Mouse (Mus musculus): ENCODE measurements around the gene Ncs1. TPM values are rescaled to one million over a fixed set of nuclear protein-coding genes. Genes with fewer than 3 reads are reported as not detected.

Ncs1 gene
- total and polyA plus RNA-seq, 3 experiments, result 0.04 TPM; not detected in 2

GRCm38 (mm10) chr2:31255952-31256938, 10.6 kb downstream of the Ncs1 start:
- Histone ChIP-seq H3K9me3 (replicated peaks; ENCODE audit: low read length) (peaks cover 5% of the 10 kb centered on the region), H3K79me2 (replicated peaks; ENCODE audit: control insufficient read depth, extremely low read depth, insufficient read depth, poor library complexity, severe bottlenecking) (no peaks in the 10 kb centered on the region), H3K4me1 (ENCODE audit: control insufficient read depth in 1 of 2, insufficient read depth in 2 of 2) (peaks cover 12 to 26% of the 10 kb centered on the region in 2 experiments), H3K36me3 (replicated peaks in 1 of 2; ENCODE audit: control insufficient read depth in 1 of 2, insufficient read depth in 1 of 2, low read length in 1 of 2) (no peaks in the 10 kb centered on the region), H3K9ac (ENCODE audit: insufficient read depth, low read depth) (no peak overlapping the region), H3K4me2 (ENCODE audit: insufficient read depth, low read depth, poor library complexity, severe bottlenecking) (no peak overlapping the region), H3K27ac (ENCODE audit: insufficient read depth, low read depth) (no peak overlapping the region), H3K27me3 (replicated peaks) (peaks cover 80% of the 10 kb centered on the region), H3K4me3 (replicated peaks in 1 of 3; ENCODE audit: low read depth in 2 of 3, low read length in 2 of 3, poor library complexity in 1 of 3) (no peak overlapping the region)
- TF ChIP-seq MAX (IDR thresholded peaks at IDR 0.05; ENCODE audit: low read length) (no peak), CHD2 (IDR thresholded peaks at IDR 0.05; ENCODE audit: low read length) (no peak), HCFC1 (IDR thresholded peaks at IDR 0.05; ENCODE audit: low read depth, low read length) (no peak), TBP (conservative IDR thresholded peaks at IDR 0.05; ENCODE audit: low read depth, low read length) (no peak), MXI1 (IDR thresholded peaks at IDR 0.05; ENCODE audit: low read depth, low read length) (no peak), JUND (conservative IDR thresholded peaks at IDR 0.05; ENCODE audit: low read depth, low read length) (no peak), USF2 (conservative IDR thresholded peaks at IDR 0.05; ENCODE audit: low read depth, low read length) (no peak), GABPA (IDR thresholded peaks at IDR 0.05; ENCODE audit: insufficient replicate concordance, low read depth, low read length) (no peak), ETS1 (conservative IDR thresholded peaks at IDR 0.05; ENCODE audit: low read depth, low read length) (no peak), ELF1 (IDR thresholded peaks at IDR 0.05; ENCODE audit: low read depth, low read length) (no peak), ZC3H11A (IDR thresholded peaks at IDR 0.05; ENCODE audit: low read depth, low read length) (no peak), CHD1 (IDR thresholded peaks at IDR 0.05; ENCODE audit: low read depth, low read length) (no peak), CTCF (conservative IDR thresholded peaks at IDR 0.05 in 1 of 2, IDR thresholded peaks at IDR 0.05 in 1 of 2; ENCODE audit: low read depth in 2 of 2, low read length in 2 of 2) (peak in 1 of 2 experiments; percentile 64; a peak in 2 of 4 replicates), JUN (IDR thresholded peaks at IDR 0.05; ENCODE audit: insufficient read depth, low read depth, low read length) (no peak), RAD21 (IDR thresholded peaks at IDR 0.05; ENCODE audit: low read depth, low read length) (peak; percentile 23), MEF2A (IDR thresholded peaks at IDR 0.05; ENCODE audit: borderline replicate concordance, low read depth, low read length) (no peak), USF1 (IDR thresholded peaks at IDR 0.05; ENCODE audit: low read depth, low read length) (no peak), IRF4 (IDR thresholded peaks at IDR 0.05; ENCODE audit: low read depth, low read length) (no peak), RCOR1 (conservative IDR thresholded peaks at IDR 0.05; ENCODE audit: low read depth, low read length) (no peak), POLR2AphosphoS2 (IDR thresholded peaks at IDR 0.05; ENCODE audit: low read depth, low read length) (no peak), SIN3A (IDR thresholded peaks at IDR 0.05; ENCODE audit: low read length) (no peak), ZKSCAN1 (IDR thresholded peaks at IDR 0.05; ENCODE audit: borderline replicate concordance, low read depth, low read length) (no peak), MAFK (IDR thresholded peaks at IDR 0.05; ENCODE audit: insufficient replicate concordance, low read length) (no peak), MYC (IDR thresholded peaks at IDR 0.05; ENCODE audit: low read depth, low read length) (0 out of 2 replicates have a peak, but pooled peaks have one; percentile 30), ZMIZ1 (IDR thresholded peaks at IDR 0.05; ENCODE audit: low read depth, low read length) (no peak), BHLHE40 (IDR thresholded peaks at IDR 0.05; ENCODE audit: low read depth, low read length) (no peak), SMC3 (IDR thresholded peaks at IDR 0.05; ENCODE audit: low read depth, low read length) (peak; percentile 45), NELFE (IDR thresholded peaks at IDR 0.05; ENCODE audit: low read depth, low read length) (peak; percentile 19; the same call in 1 of the 2 replicates), EP300 (IDR thresholded peaks at IDR 0.05; ENCODE audit: low read length) (no peak), ZNF384 (IDR thresholded peaks at IDR 0.05; ENCODE audit: low read depth, low read length) (no peak), KAT2A (IDR thresholded peaks at IDR 0.05; ENCODE audit: insufficient replicate concordance, low read length) (no peak), PAX5 (IDR thresholded peaks at IDR 0.05; ENCODE audit: low read length) (no peak), POLR2A (IDR thresholded peaks at IDR 0.05; ENCODE audit: low read depth, low read length) (peak; percentile 40; the same call in 1 of the 2 replicates), E2F4 (IDR thresholded peaks at IDR 0.05; ENCODE audit: insufficient replicate concordance, low read depth, low read length) (no peak), UBTF (IDR thresholded peaks at IDR 0.05; ENCODE audit: low read depth, low read length) (no peak), TCF12 (IDR thresholded peaks at IDR 0.05; ENCODE audit: low read depth, low read length) (no peak), NRF1 (IDR thresholded peaks at IDR 0.05; ENCODE audit: low read depth, low read length) (no peak), MAZ (IDR thresholded peaks at IDR 0.05; ENCODE audit: low read depth, low read length) (peak; percentile 19; the same call in 1 of the 2 replicates)
- dilution Hi-C loops (cut with MboI; ENCODE audit: extremely low pct_ligation_motif_present, extremely low pct_unique_long_range_greater_than_20kb, low sequenced_read_pairs), result no loop called here
- peak; percentile 78 for DNase-seq (ENCODE audit: extremely low read depth)
- in situ Hi-C loops (cut with MboI; ENCODE audit: low pct_ligation_motif_present, low pct_unique_long_range_greater_than_20kb, low sequenced_read_pairs), result no loop called here
